Mouse (Mus musculus): ENCODE results near the gene Gpr179. TPM values are rescaled to one million over a fixed set of nuclear protein-coding genes. Genes with fewer than 3 reads are reported as not detected.

The Gpr179 gene
- polyA plus RNA-seq (2012; rRNA removed), result 0.02 and 0.05 TPM in 2 replicates

- WGBS, result 84% methylated on average over 3 of the region's 3 CpGs
- H3K36me3 ChIP-seq (ENCODE audit: control insufficient read depth, insufficient read depth, low read length), result no peaks in the 10 kb centered on the region
Observed at GRCm38 (mm10) chr11:97352027-97352684, at the start of gene Gpr179. Gpr179 (minus strand) TSS chr11:97352077.

GRCm38 (mm10) chr11:97401082-97401481 is 49.2 kb upstream of the Gpr179 start:
- Histone ChIP-seq H3K27ac (ENCODE audit: insufficient read depth, low read length) (no peak overlapping the region), H3K27me3 (ENCODE audit: control insufficient read depth, insufficient read depth, low read length) (peaks cover 9% of the 10 kb centered on the region), H3K36me3 (ENCODE audit: control insufficient read depth, insufficient read depth, low read length) (no peaks in the 10 kb centered on the region), H3K4me3 (ENCODE audit: extremely low read depth, insufficient read depth, insufficient read length) (no peak overlapping the region), H3K4me1 (ENCODE audit: control insufficient read depth, insufficient read depth, insufficient read length) (peaks cover 15% of the 10 kb centered on the region; the same call in 1 of the 2 replicates)
- DNase-seq (ENCODE audit: low read depth in 1 of 2, low spot score in 2 of 2), result no peak
- TF ChIP-seq CTCF (IDR thresholded peaks at IDR 0.05; ENCODE audit: extremely low read depth, insufficient read depth, insufficient read length, insufficient replicate concordance) (no peak), POLR2A (IDR thresholded peaks at IDR 0.05; ENCODE audit: low read depth, low read length) (no peak)
- 42% methylated on average over 6 of the region's 6 CpGs for WGBS

More at GRCm38 (mm10) chr11:97352027-97352684, at the start of gene Gpr179:
- peaks cover 2% of the 10 kb centered on the region; the same call in 1 of the 2 replicates for H3K27me3 ChIP-seq (ENCODE audit: control insufficient read depth, insufficient read depth, low read length)
- H3K4me3 ChIP-seq (ENCODE audit: extremely low read depth, insufficient read depth, insufficient read length), result no peak within 1 kb of the TSS
- no peaks in the 10 kb centered on the region for H3K4me1 ChIP-seq (ENCODE audit: control insufficient read depth, insufficient read depth, insufficient read length)
- DNase-seq (ENCODE audit: low read depth in 1 of 2, low spot score in 2 of 2), result no peak
- TF ChIP-seq CTCF (IDR thresholded peaks at IDR 0.05; ENCODE audit: extremely low read depth, insufficient read depth, insufficient read length, insufficient replicate concordance) (no peak), POLR2A (IDR thresholded peaks at IDR 0.05; ENCODE audit: low read depth, low read length) (no peak)
- no peak within 1 kb of the TSS for H3K27ac ChIP-seq (ENCODE audit: insufficient read depth, low read length)

GRCm38 (mm10) chr11:97399958-97400710 is 48.3 kb upstream of the Gpr179 start:
- DNase-seq (ENCODE audit: low read depth in 1 of 2, low spot score in 2 of 2), result peak; percentile 56 to 68
- WGBS, result 5% methylated on average over 23 of the region's 23 CpGs
- no peak overlapping the region for H3K27ac ChIP-seq (ENCODE audit: insufficient read depth, low read length)
- TF ChIP-seq POLR2A (IDR thresholded peaks at IDR 0.05; ENCODE audit: low read depth, low read length), result no peak
- peak; percentile 96 for TF ChIP-seq CTCF (IDR thresholded peaks at IDR 0.05; ENCODE audit: extremely low read depth, insufficient read depth, insufficient read length, insufficient replicate concordance)
- peaks cover 6% of the 10 kb centered on the region; the same call in 1 of the 2 replicates for H3K4me1 ChIP-seq (ENCODE audit: control insufficient read depth, insufficient read depth, insufficient read length)
- no peaks in the 10 kb centered on the region for H3K36me3 ChIP-seq (ENCODE audit: control insufficient read depth, insufficient read depth, low read length)
- H3K27me3 ChIP-seq (ENCODE audit: control insufficient read depth, insufficient read depth, low read length), result peaks cover 4% of the 10 kb centered on the region; the same call in 1 of the 2 replicates
- peak overlapping the region; percentile 49; the same call in 1 of the 2 replicates for H3K4me3 ChIP-seq (ENCODE audit: extremely low read depth, insufficient read depth, insufficient read length)

GRCm38 (mm10) chr11:97398506-97398905 is 46.6 kb upstream of the Gpr179 start:
- Histone ChIP-seq H3K27me3 (ENCODE audit: control insufficient read depth, insufficient read depth, low read length) (no peaks in the 10 kb centered on the region), H3K27ac (ENCODE audit: insufficient read depth, low read length) (no peak overlapping the region), H3K4me1 (ENCODE audit: control insufficient read depth, insufficient read depth, insufficient read length) (peaks cover 2% of the 10 kb centered on the region; the same call in 1 of the 2 replicates), H3K36me3 (ENCODE audit: control insufficient read depth, insufficient read depth, low read length) (no peaks in the 10 kb centered on the region; the same call in 1 of the 2 replicates), H3K4me3 (ENCODE audit: extremely low read depth, insufficient read depth, insufficient read length) (no peak overlapping the region)
- no peak for DNase-seq (ENCODE audit: low read depth in 1 of 2, low spot score in 2 of 2)
- WGBS, result 91% methylated on average over 2 of the region's 2 CpGs
- no peak for TF ChIP-seq POLR2A (IDR thresholded peaks at IDR 0.05; ENCODE audit: low read depth, low read length)
- TF ChIP-seq CTCF (IDR thresholded peaks at IDR 0.05; ENCODE audit: extremely low read depth, insufficient read depth, insufficient read length, insufficient replicate concordance), result no peak

GRCm38 (mm10) chr11:97394146-97394545 is 42.3 kb upstream of the Gpr179 start:
- no peaks in the 10 kb centered on the region for H3K27me3 ChIP-seq (ENCODE audit: control insufficient read depth, insufficient read depth, low read length)
- no peaks in the 10 kb centered on the region; the same call in 1 of the 2 replicates for H3K4me1 ChIP-seq (ENCODE audit: control insufficient read depth, insufficient read depth, insufficient read length)
- WGBS, result 29% methylated on average over 11 of the region's 11 CpGs
- DNase-seq (ENCODE audit: low read depth in 1 of 2, low spot score in 2 of 2), result no peak
- H3K4me3 ChIP-seq (ENCODE audit: extremely low read depth, insufficient read depth, insufficient read length), result no peak overlapping the region
- H3K36me3 ChIP-seq (ENCODE audit: control insufficient read depth, insufficient read depth, low read length), result peaks cover 13% of the 10 kb centered on the region
- H3K27ac ChIP-seq (ENCODE audit: insufficient read depth, low read length), result no peak overlapping the region
- TF ChIP-seq CTCF (IDR thresholded peaks at IDR 0.05; ENCODE audit: extremely low read depth, insufficient read depth, insufficient read length, insufficient replicate concordance) (no peak), POLR2A (IDR thresholded peaks at IDR 0.05; ENCODE audit: low read depth, low read length) (no peak)

- TF ChIP-seq POLR2A (IDR thresholded peaks at IDR 0.05; ENCODE audit: low read depth, low read length) (no peak), CTCF (IDR thresholded peaks at IDR 0.05; ENCODE audit: extremely low read depth, insufficient read depth, insufficient read length, insufficient replicate concordance) (no peak)
- H3K36me3 ChIP-seq (ENCODE audit: control insufficient read depth, insufficient read depth, low read length), result peaks cover 15% of the 10 kb centered on the region
- 81% methylated on average over 11 of the region's 11 CpGs for WGBS
- DNase-seq (ENCODE audit: low read depth in 1 of 2, low spot score in 2 of 2), result no peak
- no peaks in the 10 kb centered on the region; the same call in 1 of the 2 replicates for H3K4me1 ChIP-seq (ENCODE audit: control insufficient read depth, insufficient read depth, insufficient read length)
- H3K27ac ChIP-seq (ENCODE audit: insufficient read depth, low read length), result no peak overlapping the region
- no peaks in the 10 kb centered on the region for H3K27me3 ChIP-seq (ENCODE audit: control insufficient read depth, insufficient read depth, low read length)
- no peak overlapping the region for H3K4me3 ChIP-seq (ENCODE audit: extremely low read depth, insufficient read depth, insufficient read length)
Observed at GRCm38 (mm10) chr11:97393658-97394057, 41.8 kb upstream of the Gpr179 start.

Data from spleen, adult 2 months (tissue).